Mouse (Mus musculus) cerebellum, adult 2 months (tissue): ENCODE data around the gene Rnf130.

Experiments used
- CTCF ChIP-seq: fragments of 200-500 bp; IDR thresholded peaks from 2 replicates; pipeline ENCODE4 v1.5.1; 2011; ENCODE audit warnings: low read depth, mild to moderate bottlenecking, control low read depth, low read length, moderate library complexity, borderline replicate concordance; ENCODE audit not compliant: insufficient read depth
- POLR2A ChIP-seq: fragments of 200-500 bp; IDR thresholded peaks from 2 replicates; pipeline ENCODE4 v1.6.1; 2011; ENCODE audit warnings: low read length, control low read depth, borderline replicate concordance; ENCODE audit not compliant: insufficient read depth

- TF ChIP-seq POLR2A (no peak), CTCF (no peak)
Observed at GRCm38 (mm10) chr11:49982881-49983280, 42.3 kb upstream of the Rnf130 start.
